ENCODE assay signal across 8 mouse cellular contexts in the genomic region with DNA sequence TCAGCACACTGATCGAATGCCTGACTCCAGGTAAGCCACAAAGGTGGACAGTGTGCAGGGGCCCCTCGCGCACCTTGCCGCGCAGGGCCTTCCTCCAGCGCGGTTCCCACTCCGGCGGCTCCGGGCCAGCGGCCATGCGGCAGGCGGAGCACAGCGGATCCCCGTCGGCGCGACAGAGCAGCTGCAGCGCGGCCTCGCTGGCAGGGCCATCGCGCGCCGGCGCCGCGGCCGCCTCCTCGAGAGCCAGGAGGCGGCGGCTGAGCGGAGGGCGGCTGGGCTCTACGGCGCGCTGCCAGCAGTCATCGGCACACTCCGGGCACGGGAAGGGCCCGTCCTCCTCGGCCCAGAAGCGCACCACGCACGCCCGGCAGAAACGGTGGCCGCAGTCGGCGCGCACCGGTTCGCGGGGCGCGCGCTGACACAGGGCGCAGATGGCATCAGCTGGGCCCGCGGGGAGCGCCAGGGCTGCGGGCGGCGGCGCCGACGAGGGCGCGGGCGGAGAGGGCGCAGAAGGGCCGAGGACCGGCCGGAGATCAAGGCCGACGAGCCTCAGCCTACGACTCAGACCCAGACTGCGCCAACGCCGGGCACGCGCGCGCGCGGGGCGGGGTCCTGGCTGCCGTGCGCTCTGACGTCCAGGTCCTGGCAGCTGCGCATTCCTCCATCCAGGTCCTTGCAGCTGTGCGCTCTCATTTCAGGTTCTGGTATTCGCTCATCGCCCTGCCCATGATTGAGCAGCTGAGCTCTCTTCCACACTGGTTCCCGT. TPM values are rescaled to one million over a fixed set of nuclear protein-coding genes. Genes with fewer than 3 reads are reported as not detected.
DNase-seq lines count a peak whose midpoint lies in the region; ATAC-seq lines count a peak whose summit lies in the region.

Rnf187 (minus strand) TSS at position 595 of the 766 bp plus-strand sequence.

- DNase-seq in ZHBTc4 (ENCODE audit: low read depth, low spot score), result peak; percentile 97
- DNase-seq in gastrocnemius, adult 8-10 months (ENCODE audit: low spot score in 2 of 2), result peak; percentile 85 to 90
- peak; percentile 92 for DNase-seq in induced T-regulatory cell, adult 2 months (ENCODE audit: low read depth)
- peak; percentile 83 to 93 for DNase-seq in left cerebral cortex, adult 9 months (ENCODE audit: low spot score in 2 of 2)
- peak; percentile 87 for DNase-seq in right cerebral cortex, postnatal 14 days
- DNase-seq in urinary bladder, postnatal 36 days (ENCODE audit: low spot score in 2 of 2), result peak; percentile 86 to 90

- peak; percentile 95 for ATAC-seq in common myeloid progenitor, adult 5-6 weeks (replicated peaks; ENCODE audit: low read depth, poor library complexity, severe bottlenecking)
- ATAC-seq in megakaryocyte progenitor cell, adult 5-6 weeks (replicated peaks; ENCODE audit: poor library complexity), result peak; percentile 99

RNA-seq across cellular contexts. Expression of gene Rnf187, which starts in this region (rescaled TPM):
- total RNA-seq in common myeloid progenitor, adult 5-6 weeks (2017), result 88.5 and 107 TPM in 2 replicates
- total RNA-seq in gastrocnemius, adult 8-10 months (2022), result 100 to 1,000 TPM in 2 of 4 experiments, 10 to 100 TPM in 2; 97.5 to 116 (median 100) TPM
- 65.8 and 66.4 TPM in 2 replicates for total RNA-seq in megakaryocyte progenitor cell, adult 5-6 weeks (2015)
- 70.6 and 83.6 TPM in 2 replicates for total RNA-seq in megakaryocyte progenitor cell, adult 5-6 weeks (2017)

Comparison
In these comparisons a context has a peak if more than half of its experiments do, and no peak if none do; other contexts are left out.
1. Peak in every context shown above with its lines: DNase-seq and ATAC-seq.